Mouse (Mus musculus): ENCODE data around the gene Mthfsd. TPM values are rescaled to one million over a fixed set of nuclear protein-coding genes. Genes with fewer than 3 reads are reported as not detected.

Mthfsd gene
- 25.9 and 29.9 TPM in 2 replicates for polyA plus RNA-seq (2015; fragmentation: Nextera tagmentation; extraction: Ambion mirVana)

DNA sequence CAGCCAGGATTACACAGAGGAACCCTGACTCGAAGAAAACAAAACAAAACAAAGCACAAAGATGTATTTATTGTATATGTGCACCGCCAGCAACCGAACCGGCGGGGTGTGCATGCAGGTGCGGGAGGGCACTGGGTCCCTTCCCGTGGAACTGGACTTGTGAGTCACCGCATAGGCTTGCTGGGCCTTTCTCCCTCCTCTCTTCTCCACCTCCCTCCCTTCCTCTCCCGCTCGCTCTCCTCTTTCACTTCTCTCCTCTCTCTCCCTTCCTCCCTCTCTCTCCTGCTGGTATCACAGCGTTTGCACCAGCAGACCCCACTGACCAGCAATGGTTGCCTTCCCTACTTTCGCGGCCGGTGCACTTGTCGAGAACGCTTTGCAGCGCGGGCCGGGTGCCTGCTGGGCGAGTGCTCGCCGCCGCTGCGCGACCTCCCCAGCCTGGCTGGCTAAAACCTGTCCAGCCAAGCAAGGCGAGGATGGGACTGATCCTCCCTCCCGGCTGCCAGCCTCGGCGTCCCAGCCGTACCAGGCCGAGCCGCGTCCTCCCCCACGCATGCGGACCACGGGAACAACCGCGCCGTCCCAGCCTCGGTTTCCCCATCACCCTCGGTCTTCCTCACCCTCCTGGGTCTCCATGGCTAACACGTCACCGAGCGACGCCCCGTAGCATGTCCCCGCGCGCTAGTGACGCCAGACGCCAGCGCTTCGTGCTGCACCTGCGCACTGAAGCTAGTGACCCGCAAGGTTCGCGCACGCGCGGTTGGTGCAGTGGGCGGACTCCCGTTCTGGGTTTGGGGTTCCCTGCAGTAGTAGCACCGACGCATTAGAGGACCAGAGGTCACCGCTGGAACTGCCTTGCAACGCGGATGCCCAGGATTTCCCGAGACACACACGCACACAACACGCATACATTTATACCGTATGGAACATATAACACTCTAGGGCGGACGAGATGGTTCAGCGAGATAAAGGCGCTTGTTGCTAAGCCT is at the start of gene Mthfsd:
Gene Mthfsd, minus strand, starts transcription at position 725 of the 989 bp plus-strand sequence.

DNA sequence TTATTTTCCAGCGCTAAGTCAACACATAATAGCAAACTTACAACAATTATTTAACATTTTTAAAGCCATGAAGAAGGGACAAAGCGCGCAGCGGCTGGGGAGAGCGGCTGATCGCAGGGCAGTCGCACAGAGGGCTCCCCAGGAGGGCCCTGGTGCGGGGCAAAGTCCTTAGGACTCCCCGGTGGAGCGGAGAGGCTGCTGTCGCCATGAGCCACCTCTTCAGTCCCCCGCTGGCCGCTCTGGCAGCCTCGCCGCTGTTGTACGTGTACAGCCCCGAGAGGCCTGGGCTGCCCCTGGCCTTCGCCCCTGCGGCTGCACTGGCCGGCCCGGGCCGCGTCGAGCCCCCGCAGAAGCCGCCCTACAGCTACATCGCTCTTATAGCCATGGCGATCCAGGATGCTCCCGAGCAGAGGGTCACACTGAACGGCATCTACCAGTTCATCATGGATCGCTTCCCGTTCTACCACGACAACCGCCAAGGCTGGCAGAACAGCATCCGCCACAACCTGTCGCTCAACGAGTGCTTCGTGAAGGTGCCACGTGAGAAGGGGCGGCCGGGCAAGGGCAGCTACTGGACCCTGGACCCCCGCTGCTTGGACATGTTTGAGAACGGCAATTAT is 19.7 kb upstream of the Mthfsd start, which contains the start of gene Foxl1:
Gene Foxl1, plus strand, starts transcription at position 185 of the 620 bp plus-strand sequence.

DNA sequence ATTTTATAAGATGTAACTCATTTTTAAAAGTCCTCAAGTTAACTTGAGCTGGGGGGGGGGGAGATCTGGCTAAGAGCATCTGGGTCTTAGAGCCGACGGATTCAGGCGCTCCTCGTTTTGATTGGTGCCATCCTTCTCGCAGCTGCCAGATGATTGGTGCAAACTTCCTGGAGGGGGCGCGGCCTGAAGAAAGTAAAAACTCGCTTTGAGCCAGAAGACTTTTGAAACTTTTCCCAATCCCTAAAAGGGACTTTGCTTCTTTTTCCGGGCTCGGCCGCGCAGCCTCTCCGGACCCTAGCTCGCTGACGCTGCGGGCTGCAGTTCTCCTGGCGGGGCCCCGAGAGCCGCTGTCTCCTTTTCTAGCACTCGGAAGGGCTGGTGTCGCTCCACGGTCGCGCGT is 7.8 kb upstream of the Mthfsd start, which contains the start of gene Foxc2:
Gene Foxc2, plus strand, starts transcription at position 224 of the 400 bp plus-strand sequence.

DNA sequence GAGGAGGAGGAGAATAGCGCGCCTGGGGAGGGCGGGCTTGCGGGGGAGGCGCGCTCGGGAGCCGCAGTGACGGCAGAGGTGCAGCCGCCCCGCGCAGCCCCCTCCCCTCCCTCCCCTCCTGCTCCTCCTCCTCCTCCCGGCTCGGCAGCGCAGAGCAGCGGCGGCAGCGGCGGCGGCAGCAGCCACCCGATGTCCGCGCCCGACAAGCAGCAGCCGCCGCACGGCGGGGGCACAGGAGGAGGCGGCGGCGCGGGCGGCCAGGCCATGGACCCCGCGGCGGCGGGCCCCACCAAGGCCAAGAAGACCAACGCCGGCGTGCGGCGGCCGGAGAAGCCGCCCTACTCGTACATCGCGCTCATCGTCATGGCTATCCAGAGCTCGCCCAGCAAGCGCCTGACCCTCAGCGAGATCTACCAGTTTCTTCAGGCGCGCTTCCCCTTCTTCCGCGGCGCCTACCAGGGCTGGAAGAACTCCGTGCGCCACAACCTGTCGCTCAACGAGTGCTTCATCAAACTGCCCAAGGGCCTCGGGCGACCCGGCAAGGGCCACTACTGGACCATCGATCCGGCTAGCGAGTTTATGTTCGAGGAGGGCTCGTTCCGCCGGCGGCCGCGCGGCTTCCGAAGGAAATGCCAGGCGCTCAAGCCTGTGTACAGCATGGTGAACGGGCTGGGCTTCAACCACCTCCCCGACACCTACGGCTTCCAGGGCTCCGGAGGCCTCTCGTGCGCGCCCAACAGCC is 23.8 kb downstream of the Mthfsd start, which contains the start of gene Foxf1:
Gene Foxf1, plus strand, starts transcription at position 177 of the 742 bp plus-strand sequence.

Small RNAs within 50 kb of the gene (microRNA-seq; reads per million reads assigned to microRNA genes)
- 0 reads per million in 2 experiments for gene Gm27530

Other genes starting within 250 kb of the Mthfsd start
- 0.13 and 0.19 TPM in 2 replicates for gene Foxf1, start 24.0 kb downstream of the Mthfsd start, polyA plus RNA-seq (2015; fragmentation: Nextera tagmentation; extraction: Ambion mirVana)
- 0.50 and 0.74 TPM in 2 replicates for gene Foxc2, start 7.8 kb upstream of the Mthfsd start, polyA plus RNA-seq (2015; fragmentation: Nextera tagmentation; extraction: Ambion mirVana)
- gene Foxl1, start 19.5 kb upstream of the Mthfsd start, polyA plus RNA-seq (2015; fragmentation: Nextera tagmentation; extraction: Ambion mirVana) = 0.05 TPM in 1 of 2 replicates, not detected in the other

Measured in skeletal muscle tissue, postnatal 0 days (tissue).